11 mouse cellular contexts compared by ENCODE assay signal in genomic region chr16:35862057-35862456, GRCm38 (mm10). TPM values are rescaled to one million over a fixed set of nuclear protein-coding genes. Genes with fewer than 3 reads are reported as not detected.
A peak's percentile ranks its signal among the peaks of the same experiment; 100 is the strongest.
DNase-seq lines count a peak whose midpoint lies in the region; ATAC-seq and TF ChIP-seq lines count a peak whose summit lies in the region.
"Had no signal": no experiment of that assay in that cellular context is flagged by ENCODE, and none has a peak within 500 bp of the region (broad histone marks: within the 10 kb centered on the region; RNA-seq: fewer than 3 reads in every experiment).

No protein-coding gene starts in this region.

- peaks cover 19% of the 10 kb centered on the region; the same call in 1 of the 2 replicates for H3K36me3 ChIP-seq in lung, postnatal 0 days (ENCODE audit: insufficient read depth, low read length)
- peaks cover 0 to 6% of the 10 kb centered on the region in 2 experiments; a peak in 2 of 4 replicates for H3K36me3 ChIP-seq in MEL (ENCODE audit: control insufficient read depth in 1 of 2, insufficient read depth in 2 of 2, low read length in 2 of 2)
- H3K36me3 ChIP-seq in forebrain, embryonic 11.5 days (ENCODE audit: control insufficient read depth, insufficient read depth, low read length) = no peaks in the 10 kb centered on the region
- H3K36me3 ChIP-seq: forebrain, embryonic 10.5 days; heart, embryonic 13.5 days; neural tube, embryonic 12.5 days had no signal

- no peak overlapping the region for H3K4me3 ChIP-seq in gastrocnemius, adult 2 months
- no peak overlapping the region for H3K4me3 ChIP-seq in lung, postnatal 0 days (ENCODE audit: low read depth, low read length)
- no peak overlapping the region for H3K4me3 ChIP-seq in MEL (ENCODE audit: control insufficient read depth in 1 of 2, insufficient read depth in 1 of 2, low read depth in 2 of 2, low read length in 2 of 2)
- no peak overlapping the region for H3K4me3 ChIP-seq in forebrain, embryonic 11.5 days (ENCODE audit: low read depth, low read length)
- H3K4me3 ChIP-seq: forebrain, embryonic 10.5 days; heart, embryonic 13.5 days; neural tube, embryonic 12.5 days had no signal

- TF ChIP-seq RAD21 in MEL (IDR thresholded peaks at IDR 0.05; ENCODE audit: low read depth, low read length) = peak; percentile 67

- TF ChIP-seq EP300 in lung, postnatal 0 days (IDR thresholded peaks at IDR 0.05) = no peak
- no peak for TF ChIP-seq EP300 in MEL (IDR thresholded peaks at IDR 0.05; ENCODE audit: low read depth in 1 of 2, low read length in 2 of 2)

- H3K27me3 ChIP-seq in lung, postnatal 0 days (replicated peaks; ENCODE audit: insufficient read depth, low read length) = no peaks in the 10 kb centered on the region
- H3K27me3 ChIP-seq in MEL (ENCODE audit: control insufficient read depth in 1 of 2, insufficient read depth in 2 of 2, low read length in 2 of 2) = no peaks in the 10 kb centered on the region
- no peaks in the 10 kb centered on the region; the same call in 1 of the 2 replicates for H3K27me3 ChIP-seq in forebrain, embryonic 11.5 days (ENCODE audit: control insufficient read depth, insufficient read depth, low read length)
- H3K27me3 ChIP-seq: heart, embryonic 13.5 days; neural tube, embryonic 12.5 days had no signal

- no peaks in the 10 kb centered on the region for H3K79me2 ChIP-seq in MEL (ENCODE audit: control insufficient read depth, insufficient read depth, low read length, poor library complexity)

- no peak overlapping the region for H3K9ac ChIP-seq in lung, postnatal 0 days (replicated peaks; ENCODE audit: low read depth)
- H3K9ac ChIP-seq in MEL (ENCODE audit: control insufficient read depth, low read depth, low read length, poor library complexity, severe bottlenecking) = no peak overlapping the region
- H3K9ac ChIP-seq in forebrain, embryonic 11.5 days (ENCODE audit: low read length) = no peak overlapping the region
- H3K9ac ChIP-seq: heart, embryonic 13.5 days; neural tube, embryonic 12.5 days had no signal

- ATAC-seq in lung, postnatal 0 days = no peak
- ATAC-seq in neutrophil, adult 5-6 weeks (ENCODE audit: extremely low read depth, insufficient number of reproducible peaks, low FRiP score, poor library complexity, severe bottlenecking) = 0 out of 2 replicates have a peak, but pooled peaks have one; percentile 23
- no peak for ATAC-seq in forebrain, embryonic 11.5 days (replicated peaks; ENCODE audit: low FRiP score)

- no peak overlapping the region for H3K27ac ChIP-seq in gastrocnemius, adult 2 months
- H3K27ac ChIP-seq in lung, postnatal 0 days (ENCODE audit: low read length) = no peak overlapping the region
- no peak overlapping the region for H3K27ac ChIP-seq in MEL (ENCODE audit: control insufficient read depth, low read depth, low read length)
- no peak overlapping the region for H3K27ac ChIP-seq in forebrain, embryonic 11.5 days (ENCODE audit: low read depth, low read length)
- H3K27ac ChIP-seq: forebrain, embryonic 10.5 days; heart, embryonic 13.5 days; neural tube, embryonic 12.5 days had no signal

- DNase-seq in gastrocnemius, adult 2 months = no peak
- DNase-seq in gastrocnemius, postnatal 36 days = no peak
- no peak for DNase-seq in lung, postnatal 0 days (ENCODE audit: low spot score)
- no peak for DNase-seq in lung, adult 18-20 months
- DNase-seq in MEL (ENCODE audit: low read depth, low spot score) = peak; percentile 64
- DNase-seq in c-Kit-positive CD71-positive TER-119-positive erythroid progenitor cells, embryonic 14.5 days (ENCODE audit: low spot score) = no peak
- no peak for DNase-seq in forebrain, embryonic 11.5 days (ENCODE audit: low spot score)

- TF ChIP-seq POLR2A in MEL (IDR thresholded peaks at IDR 0.05; ENCODE audit: control insufficient read depth in 1 of 2, insufficient read depth in 1 of 2, low read depth in 1 of 2, low read length in 2 of 2, poor library complexity in 1 of 2) = no peak

- 96% methylated on average over 1 of the region's 1 CpGs for WGBS in lung, postnatal 0 days
- WGBS in forebrain, embryonic 11.5 days = 85% methylated on average over 1 of the region's 1 CpGs

- H3K4me2 ChIP-seq in lung, postnatal 0 days (replicated peaks; ENCODE audit: low read depth, low read length) = no peak overlapping the region
- no peak overlapping the region for H3K4me2 ChIP-seq in forebrain, embryonic 11.5 days (ENCODE audit: low read depth, low read length, severe bottlenecking)
- H3K4me2 ChIP-seq: heart, embryonic 13.5 days; neural tube, embryonic 12.5 days had no signal

- intact Hi-C loops in gastrocnemius, adult 2 months (cut with DNase I) = no loop called here
- intact Hi-C loops in gastrocnemius, postnatal 36 days (cut with DNase I) = no loop called here

- H3K4me1 ChIP-seq in lung, postnatal 0 days (ENCODE audit: insufficient read depth, low read depth, low read length) = no peaks in the 10 kb centered on the region
- peaks cover 0 to 5% of the 10 kb centered on the region in 2 experiments; a peak in 1 of 4 replicates for H3K4me1 ChIP-seq in MEL (ENCODE audit: control insufficient read depth in 1 of 2, insufficient read depth in 2 of 2, low read length in 2 of 2)
- no peaks in the 10 kb centered on the region for H3K4me1 ChIP-seq in forebrain, embryonic 11.5 days (replicated peaks; ENCODE audit: control insufficient read depth, insufficient read depth, low read length)
- H3K4me1 ChIP-seq: forebrain, embryonic 10.5 days; neural tube, embryonic 12.5 days had no signal

- no peaks in the 10 kb centered on the region for H3K9me3 ChIP-seq in lung, postnatal 0 days (ENCODE audit: low read length)
- no peaks in the 10 kb centered on the region for H3K9me3 ChIP-seq in MEL (replicated peaks; ENCODE audit: insufficient read depth, low read length)
- no peaks in the 10 kb centered on the region for H3K9me3 ChIP-seq in forebrain, embryonic 11.5 days (ENCODE audit: control insufficient read depth, low read length)
- H3K9me3 ChIP-seq: forebrain, embryonic 10.5 days; neural tube, embryonic 12.5 days had no signal

- TF ChIP-seq CTCF in gastrocnemius, adult 2 months (IDR thresholded peaks at IDR 0.05) = peak; percentile 65
- TF ChIP-seq CTCF in lung, postnatal 0 days (IDR thresholded peaks at IDR 0.05) = peak; percentile 53
- peak; percentile 69 to 90 (median 79) for TF ChIP-seq CTCF in MEL (IDR thresholded peaks at IDR 0.05 in 2 of 3, conservative IDR thresholded peaks at IDR 0.05 in 1 of 3; ENCODE audit: control insufficient read depth in 1 of 3, insufficient read depth in 1 of 3, low read depth in 2 of 3, low read length in 3 of 3, poor library complexity in 1 of 3, severe bottlenecking in 1 of 3)

TF ChIP-seq in MEL, 35 proteins besides CTCF, POLR2A, EP300 and RAD21:
- TF ChIP-seq MEF2A (IDR thresholded peaks at IDR 0.05; ENCODE audit: extremely low read depth, insufficient replicate concordance, low read depth, low read length, poor library complexity, severe bottlenecking) = no peak
- peak; percentile 67 for TF ChIP-seq SMC3 (IDR thresholded peaks at IDR 0.05; ENCODE audit: low read depth, low read length)
- TF ChIP-seq JUND (IDR thresholded peaks at IDR 0.05; ENCODE audit: low read depth, low read length) = no peak
- no peak for TF ChIP-seq E2F4 (IDR thresholded peaks at IDR 0.05; ENCODE audit: borderline replicate concordance, low read depth, low read length)
- TF ChIP-seq TBP (IDR thresholded peaks at IDR 0.05; ENCODE audit: low read depth, low read length) = no peak
- peak; percentile 44; the same call in 1 of the 2 replicates for TF ChIP-seq ZC3H11A (IDR thresholded peaks at IDR 0.05; ENCODE audit: low read depth, low read length)

RNA-seq across cellular contexts. Expression of gene Parp14, which starts 9.3 kb away (rescaled TPM):
- total RNA-seq in gastrocnemius, adult 2 months (2021) = 1 to 10 TPM; 2.9 to 4.4 TPM
- 1 to 10 TPM; 2.8 to 4.0 TPM for total RNA-seq in gastrocnemius, postnatal 36 days (2021)
- polyA plus RNA-seq in lung, postnatal 0 days (2015; fragmentation: Nextera tagmentation; extraction: Ambion mirVana) = 2.9 and 3.8 TPM in 2 replicates
- total RNA-seq in MEL (2012; rRNA removed) = 0.98 and 1.2 TPM in 2 replicates
- polyA plus RNA-seq in MEL (2012; ENCODE audit: insufficient read depth in 1 of 2, insufficient read length in 2 of 2, low read depth in 1 of 2, low replicate concordance in 2 of 2, missing spikeins in 1 of 2) = 1 to 10 TPM in 1 of 2 experiments, not detected in 1; 1.5 TPM
- total RNA-seq in neutrophil, adult 5-6 weeks (2017) = 87.9 and 94.6 TPM in 2 replicates
- polyA plus RNA-seq in forebrain, embryonic 11.5 days (2014; fragmentation: Nextera tagmentation; extraction: Ambion mirVana) = 0.12 and 0.45 TPM in 2 replicates

Comparison
In these comparisons a context has a peak if more than half of its experiments do, and no peak if none do; other contexts are left out.
1. RNA of gene Parp14, which starts 9.3 kb away (total RNA-seq): 87.9 to 94.6 TPM in neutrophil, adult 5-6 weeks; 2.9 to 4.4 TPM in gastrocnemius, adult 2 months, 2.8 to 4.0 TPM in gastrocnemius, postnatal 36 days and 0.98 to 1.2 TPM in MEL; every median in the first group is over 10 times any median in the second.
2. Peak in every context shown above with its lines, with median percentiles within 50 percentile points of each other: CTCF ChIP-seq.